Mouse (Mus musculus) c-Kit-positive CD71-positive TER-119-negative erythroid progenitor cells, embryonic 14.5 days (primary cell): Measurements from ENCODE around the gene Cd9.

Experiments used
- DNase-seq: peaks from one replicate; pipeline ENCODE4 v3.0.0-alpha.2; 2013; ENCODE audit warnings: low read depth

Cd9 gene

GRCm38 (mm10) chr6:125434735-125435518, 59.7 kb downstream of the Cd9 start:
- DNase-seq = no peak

DNA sequence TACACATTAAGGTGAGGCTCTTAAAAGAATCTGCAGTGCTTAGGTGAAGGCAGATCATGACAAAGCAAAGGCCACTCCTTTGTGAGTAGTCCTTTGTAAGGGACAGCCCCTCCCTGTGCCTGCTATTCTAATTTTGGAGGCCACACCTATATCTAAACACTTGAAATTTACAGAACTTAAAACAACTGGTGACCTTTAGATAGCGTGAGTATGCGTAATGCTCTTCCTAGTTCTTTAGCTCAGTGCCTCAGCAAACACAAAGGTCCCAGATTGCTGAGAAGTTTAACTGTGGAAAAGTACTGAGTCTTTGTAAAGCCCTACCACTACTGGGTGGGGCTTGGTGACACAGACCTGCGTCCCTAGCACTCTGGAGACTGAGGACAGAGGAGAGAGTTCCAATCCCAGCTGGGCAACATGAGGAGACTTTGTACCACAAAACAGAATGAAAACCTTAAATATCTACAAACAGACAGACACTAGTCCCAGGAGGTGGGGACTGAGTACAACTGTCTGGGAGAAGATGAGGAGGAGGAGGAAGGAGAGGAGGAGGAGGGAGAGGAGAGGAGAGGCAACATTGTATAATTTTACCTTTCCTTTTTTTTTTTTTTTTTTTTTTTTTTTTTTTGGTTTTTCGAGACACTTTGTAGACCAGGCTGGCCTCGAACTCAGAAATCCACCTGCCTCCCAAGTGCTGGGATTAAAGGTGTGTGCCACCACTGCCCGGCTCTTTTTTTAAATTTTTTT, 60.7 kb downstream of the Cd9 start:
- DNase-seq = no peak

- no peak for DNase-seq
Measured at GRCm38 (mm10) chr6:125433257-125433656, 61.3 kb downstream of the Cd9 start.

- DNase-seq = no peak
Measured at GRCm38 (mm10) chr6:125432522-125432921, 62.1 kb downstream of the Cd9 start.

DNA sequence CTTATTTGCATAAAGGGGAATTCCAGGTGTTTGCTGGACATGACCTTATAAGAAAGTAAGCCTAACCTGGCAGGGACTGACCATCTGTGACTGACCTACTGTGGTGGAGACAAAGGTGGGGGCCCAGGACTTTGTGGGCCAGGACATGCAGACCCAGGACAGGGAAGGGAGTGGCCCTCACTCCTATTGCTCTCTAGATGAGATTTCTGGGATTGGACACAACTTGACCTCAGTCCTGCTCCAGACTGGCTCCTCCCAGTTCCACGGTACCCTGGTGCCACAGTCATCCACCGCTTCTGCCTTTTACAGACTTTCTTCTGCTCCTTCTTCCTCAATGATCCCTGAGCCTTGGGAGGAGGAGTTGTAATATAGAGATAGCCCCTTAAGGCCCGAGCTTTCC, 63.6 kb downstream of the Cd9 start:
- no peak for DNase-seq

DNA sequence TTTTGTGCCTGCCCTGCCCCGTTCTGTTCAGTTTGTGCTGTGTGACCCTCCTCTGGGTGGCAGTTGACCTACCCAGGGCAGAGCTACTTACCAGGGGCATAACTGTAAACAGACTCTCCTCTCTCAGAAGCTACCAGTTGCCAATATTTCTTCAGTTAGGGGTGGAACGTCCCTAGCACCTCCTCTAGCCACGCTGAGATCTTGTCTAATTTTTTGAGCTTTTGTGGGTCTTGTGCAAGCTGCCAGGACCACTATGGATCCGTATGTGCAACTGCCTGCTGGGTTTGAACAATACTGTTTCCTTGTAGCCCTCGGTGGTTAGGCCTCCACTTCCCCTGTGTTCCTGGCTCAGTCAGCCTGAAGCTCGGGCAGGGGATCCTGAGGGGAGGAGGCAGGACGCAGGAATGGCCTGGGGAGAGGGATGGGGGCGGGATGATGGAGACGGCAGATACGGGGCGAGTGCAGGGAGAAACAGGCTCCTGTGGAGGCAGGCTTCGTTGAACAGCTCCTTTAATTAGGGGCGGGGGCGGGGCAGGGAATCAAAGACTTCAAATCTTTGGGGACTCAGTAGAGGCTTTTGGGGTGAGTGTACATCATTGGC, 64.1 kb downstream of the Cd9 start:
- no peak for DNase-seq

DNA sequence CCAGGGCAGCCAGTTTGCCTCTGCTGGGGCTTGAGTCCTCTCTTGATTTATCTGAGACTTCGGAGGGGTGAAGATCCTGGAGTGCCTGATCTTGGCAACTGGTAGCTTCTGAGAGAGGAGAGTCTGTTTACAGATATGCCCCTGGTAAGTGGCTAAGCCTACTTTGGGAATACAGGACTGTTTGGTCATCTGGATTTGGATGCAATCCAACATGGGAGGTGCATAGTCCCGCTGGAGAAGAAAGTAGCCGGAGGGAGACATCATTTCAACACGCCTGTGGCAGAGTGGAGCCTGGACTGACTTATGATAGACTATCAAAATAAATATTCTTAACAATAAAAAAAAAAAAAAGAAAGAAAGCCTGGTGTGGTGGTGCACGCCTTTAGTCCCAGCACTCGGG, 64.8 kb downstream of the Cd9 start:
- no peak for DNase-seq

GRCm38 (mm10) chr6:125426383-125427360, 67.9 kb downstream of the Cd9 start:
- DNase-seq = peak; percentile 54

DNA sequence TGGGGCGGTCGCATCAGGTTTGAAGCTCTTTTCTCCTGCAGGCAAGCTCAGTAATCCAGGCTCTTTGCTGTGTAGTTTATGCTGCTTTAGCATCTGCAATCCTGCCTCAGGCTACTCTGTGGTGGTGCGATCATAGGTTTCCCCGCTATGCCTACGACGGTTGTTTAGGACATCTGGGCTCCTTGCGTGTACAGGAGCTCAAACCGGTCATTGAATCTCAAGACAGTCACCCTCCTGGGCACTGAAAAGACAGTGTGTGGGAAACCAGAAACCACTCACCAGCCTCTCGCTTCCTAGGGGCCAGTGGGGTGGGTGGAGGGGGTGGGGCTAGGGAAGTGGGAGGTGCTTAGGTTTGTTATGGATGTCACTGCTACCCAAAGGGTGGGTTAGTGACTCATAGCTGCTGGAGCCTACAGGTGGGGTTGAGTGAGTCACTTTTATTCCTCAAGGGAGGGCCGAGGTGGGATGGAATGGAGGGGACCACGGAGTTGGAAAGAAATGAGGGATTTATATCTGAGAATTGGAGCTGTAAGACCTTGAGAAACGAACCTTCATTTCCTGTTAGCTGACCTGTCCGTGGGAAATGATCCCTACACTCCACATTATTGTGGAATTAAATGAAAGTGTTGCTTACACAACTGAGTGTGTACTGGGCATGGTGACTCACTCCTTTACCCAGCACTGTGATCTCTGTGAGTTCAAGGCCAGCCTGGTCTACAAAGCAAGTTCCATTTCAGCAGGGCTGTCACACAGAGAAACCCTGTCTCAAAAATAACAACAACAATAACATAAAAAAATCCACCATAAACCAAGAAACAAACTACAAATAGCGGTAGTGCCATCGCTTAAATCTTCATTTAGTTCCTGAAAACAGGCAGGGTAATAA, 69.1 kb downstream of the Cd9 start:
- DNase-seq = no peak

DNA sequence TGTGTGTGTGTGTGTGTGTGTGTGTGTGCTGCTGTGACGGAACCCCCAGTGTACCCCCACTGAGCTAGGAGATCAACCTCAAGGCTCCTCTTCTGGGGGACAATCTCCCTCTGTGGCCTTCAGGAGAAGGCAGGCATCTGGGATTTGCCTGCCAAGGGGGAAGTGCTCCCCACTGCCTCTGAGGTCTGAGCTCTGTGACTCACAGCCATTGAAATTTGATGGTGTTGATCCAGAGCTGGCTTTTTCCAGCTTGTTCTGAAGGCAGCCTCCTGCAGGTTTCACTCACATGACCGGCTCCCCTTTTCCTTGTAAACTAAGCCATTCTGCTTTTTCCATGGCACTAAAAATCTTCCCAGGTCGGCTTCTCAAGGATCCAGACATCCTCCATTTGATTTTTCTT, 70.4 kb downstream of the Cd9 start:
- no peak for DNase-seq

- no peak for DNase-seq
Measured at GRCm38 (mm10) chr6:125423507-125423906, 71.1 kb downstream of the Cd9 start.

DNA sequence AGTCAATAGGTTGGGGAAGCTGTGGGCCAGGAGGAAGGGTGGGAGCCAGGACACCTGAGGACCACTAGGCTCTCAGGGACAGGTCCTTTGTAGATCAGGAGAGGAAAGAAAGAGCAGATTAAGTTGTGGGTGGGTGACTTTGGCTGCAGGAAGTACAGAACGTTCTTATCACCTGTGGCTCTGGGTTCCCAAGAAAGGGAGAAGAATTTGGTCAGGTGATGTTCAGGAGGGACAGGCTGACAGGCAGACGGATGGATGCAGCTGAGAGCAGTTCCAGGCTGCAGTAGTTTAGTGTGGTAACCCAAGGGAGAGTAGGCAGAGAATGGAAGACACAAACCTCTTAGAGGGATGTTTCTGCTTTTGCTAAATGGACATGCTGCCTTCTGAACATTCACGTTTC, 71.5 kb downstream of the Cd9 start:
- DNase-seq = no peak

- peak; percentile 42 for DNase-seq
Measured at GRCm38 (mm10) chr6:125422051-125422822, 72.4 kb downstream of the Cd9 start.

GRCm38 (mm10) chr6:125420458-125421063, 74.0 kb downstream of the Cd9 start:
- DNase-seq = no peak

DNA sequence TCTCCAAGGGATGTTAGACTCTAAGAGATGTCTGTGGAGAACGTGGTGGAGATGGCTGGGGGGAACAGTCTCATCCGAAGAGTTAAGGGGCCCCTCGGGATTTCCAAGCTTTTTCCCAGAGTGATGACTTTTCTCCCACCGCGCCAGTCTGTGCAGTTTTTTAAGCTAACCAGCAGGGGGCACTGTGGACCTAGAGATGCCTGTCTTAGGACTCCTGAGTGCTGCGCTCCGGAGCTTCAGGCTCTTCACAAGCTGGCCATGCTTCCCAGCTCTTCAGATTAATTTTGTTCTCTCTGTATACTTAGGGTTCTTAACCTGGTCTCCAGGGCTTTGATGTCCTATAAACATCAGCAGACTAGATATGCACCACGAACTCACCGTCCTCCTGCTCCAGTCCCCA, 75.8 kb downstream of the Cd9 start:
- peak; percentile 65 for DNase-seq

GRCm38 (mm10) chr6:125413326-125413725, 81.3 kb downstream of the Cd9 start:
- no peak for DNase-seq

DNA sequence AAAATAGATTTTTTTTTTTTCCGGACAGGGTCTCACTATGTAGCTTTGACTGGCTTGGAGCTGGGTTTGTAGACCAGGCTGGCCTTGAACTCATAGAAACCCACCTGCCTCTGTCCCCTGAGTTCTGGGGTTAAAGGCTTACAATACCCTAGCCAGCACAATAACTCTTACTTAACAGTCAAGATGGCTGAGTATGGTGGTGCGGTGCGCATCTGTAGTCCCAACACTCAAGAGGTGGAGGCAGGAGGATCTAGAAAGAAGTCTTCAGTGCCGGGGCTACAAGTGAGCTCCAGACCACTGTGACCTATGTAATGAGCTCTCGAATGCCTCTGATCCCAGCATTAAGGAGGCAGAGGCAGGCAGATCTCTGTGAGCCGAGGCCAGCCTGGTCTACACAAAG, 82.9 kb downstream of the Cd9 start:
- no peak for DNase-seq

DNA sequence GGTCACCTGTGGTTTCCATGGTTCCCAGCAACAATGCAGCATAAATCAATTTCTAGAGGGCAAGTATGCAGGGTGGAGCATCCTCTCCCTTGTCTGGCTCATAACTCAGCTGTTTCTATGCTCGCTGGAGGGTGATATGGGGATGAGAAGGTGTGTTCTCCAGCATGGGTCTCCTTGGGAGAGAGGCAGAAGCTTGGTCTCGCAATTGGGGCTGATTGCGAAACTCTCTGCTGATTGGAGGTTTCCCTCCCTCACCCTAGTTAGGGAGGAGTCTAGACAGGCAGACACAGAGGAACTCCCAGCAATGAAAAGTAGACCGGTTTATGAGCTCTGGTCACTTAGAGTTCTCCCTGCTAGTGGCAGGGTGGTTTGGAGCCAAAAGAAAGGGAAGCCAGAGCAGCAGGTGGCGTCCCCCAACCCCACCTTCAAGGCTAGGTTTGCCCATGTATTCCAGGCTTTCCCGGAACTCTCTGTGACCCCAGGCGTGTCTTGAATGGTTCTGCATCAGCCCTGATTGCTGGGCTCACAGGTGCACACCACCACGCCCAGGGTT, 83.5 kb downstream of the Cd9 start:
- DNase-seq = no peak

DNA sequence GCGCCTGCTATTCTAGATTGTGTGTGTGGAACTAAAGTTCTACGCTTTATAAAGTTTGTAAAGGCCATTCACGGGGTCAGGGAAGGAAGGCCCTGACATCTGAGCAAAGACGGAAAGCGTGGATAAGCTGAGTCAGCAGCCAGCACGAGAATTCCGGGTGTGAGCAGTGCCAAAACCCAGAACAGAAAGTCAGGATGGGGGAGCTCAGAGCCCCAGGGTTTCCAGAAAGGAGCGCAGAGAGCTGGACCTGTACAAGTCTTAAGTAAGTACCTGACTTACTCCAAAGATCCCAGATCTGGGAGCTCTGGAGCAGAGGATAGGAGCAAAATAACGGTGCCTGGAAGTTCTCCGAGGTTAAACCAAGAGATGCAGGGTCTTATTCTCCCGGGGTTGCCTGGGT, 84.0 kb downstream of the Cd9 start:
- no peak for DNase-seq
